Mouse (Mus musculus) forebrain, embryonic 11.5 days (tissue): ENCODE measurements around the gene Lrrc25. TPM values are rescaled to one million over a fixed set of nuclear protein-coding genes. Genes with fewer than 3 reads are reported as not detected.

Source experiments
- ATAC-seq: fragments of 200-750 bp; cut with Nextera tagmentation; replicated peaks from 2 replicates; pipeline ENCODE4 v1.8.0; 2017; ENCODE audit warnings: moderate TSS enrichment; ENCODE audit not compliant: low FRiP score
- DNase-seq: peaks from one replicate; pipeline ENCODE4 v3.0.0-alpha.2; 2017; ENCODE audit warnings: low spot score
- H3K27ac ChIP-seq: fragments of 300-500 bp; sonication (generic); 2 replicates; pipeline ENCODE4 v1.5.1; 2014; ENCODE audit warnings: low read depth, low read length
- H3K27me3 ChIP-seq: fragments of 300-500 bp; sonication (generic); 2 replicates; pipeline ENCODE4 v1.6.1; 2014; ENCODE audit warnings: mild to moderate bottlenecking, low read length, mixed read lengths; ENCODE audit not compliant: control insufficient read depth, insufficient read depth
- H3K36me3 ChIP-seq: fragments of 300-500 bp; sonication (generic); 2 replicates; pipeline ENCODE4 v1.6.1; 2014; ENCODE audit warnings: mild to moderate bottlenecking, low read length, moderate library complexity, mixed read lengths; ENCODE audit not compliant: control insufficient read depth, insufficient read depth
- H3K4me1 ChIP-seq: fragments of 300-500 bp; sonication (generic); replicated peaks from 2 replicates; pipeline ENCODE4 v1.6.1; 2014; ENCODE audit warnings: low read length, mixed read lengths; ENCODE audit not compliant: control insufficient read depth, insufficient read depth
- H3K4me2 ChIP-seq: fragments of 300-500 bp; sonication (generic); 2 replicates; pipeline ENCODE4 v1.6.1; 2014; ENCODE audit warnings: low read depth, mild to moderate bottlenecking, low read length, moderate library complexity, mixed read lengths; ENCODE audit not compliant: severe bottlenecking
- H3K4me3 ChIP-seq: fragments of 300-500 bp; sonication (generic); 2 replicates; pipeline ENCODE4 v1.5.1; 2014; ENCODE audit warnings: low read depth, low read length
- H3K9ac ChIP-seq: fragments of 300-500 bp; sonication (generic); 2 replicates; pipeline ENCODE4 v1.6.1; 2014; ENCODE audit warnings: low read length
- H3K9me3 ChIP-seq: fragments of 300-500 bp; sonication (generic); 2 replicates; pipeline ENCODE4 v1.6.1; 2016; ENCODE audit warnings: low read length, mixed read lengths; ENCODE audit not compliant: control insufficient read depth
- WGBS: fragments of 180-500 bp; shearing (Covaris S2); extraction: QIAGEN DNeasy Blood & Tissue Kit; methylation state at CpG from one replicate; pipeline ENCODE4 v1.1.7; 2014; 5-methylcytosine and 5-hydroxymethylcytosine counted together
- polyA plus RNA-seq: library from polyadenylated mRNA; unstranded; fragments of >200 nt; fragmentation: Nextera tagmentation; extraction: Ambion mirVana; gene quantifications from 2 replicates; pipeline ENCODE4 v1.2.1, GENCODE M21; 2014

Lrrc25 gene
- polyA plus RNA-seq, 1 experiment from 2014 or later = 1.2 TPM

GRCm38 (mm10) chr8:70653226-70653625 lies 37.3 kb downstream of the Lrrc25 start:
- peak; percentile 67 for DNase-seq

GRCm38 (mm10) chr8:70654121-70654520 lies 38.2 kb downstream of the Lrrc25 start:
- H3K36me3 ChIP-seq = peaks cover 7% of the 10 kb centered on the region; the same call in 1 of the 2 replicates
- H3K27ac ChIP-seq = no peak overlapping the region
- no peaks in the 10 kb centered on the region for H3K27me3 ChIP-seq
- no peak overlapping the region for H3K4me2 ChIP-seq
- H3K9ac ChIP-seq = no peak overlapping the region
- H3K4me3 ChIP-seq = no peak overlapping the region
- no peaks in the 10 kb centered on the region for H3K9me3 ChIP-seq
- H3K4me1 ChIP-seq = peaks cover 20% of the 10 kb centered on the region
- DNase-seq (no peak), ATAC-seq (no peak)
- WGBS = 68% methylated on average over 1 of the region's 1 CpGs

More at GRCm38 (mm10) chr8:70653226-70653625, 37.3 kb downstream of the Lrrc25 start:
- no peak overlapping the region for H3K9ac ChIP-seq
- peaks cover 7% of the 10 kb centered on the region; the same call in 1 of the 2 replicates for H3K36me3 ChIP-seq
- H3K27me3 ChIP-seq = no peaks in the 10 kb centered on the region
- peak overlapping the region; percentile 25; the same call in 1 of the 2 replicates for H3K27ac ChIP-seq
- H3K4me2 ChIP-seq = no peak overlapping the region
- H3K4me1 ChIP-seq = peaks cover 14% of the 10 kb centered on the region
- no peak overlapping the region for H3K4me3 ChIP-seq
- WGBS = 66% methylated on average over 2 of the region's 2 CpGs
- no peaks in the 10 kb centered on the region for H3K9me3 ChIP-seq
- ATAC-seq = no peak

GRCm38 (mm10) chr8:70655469-70655868 lies 39.5 kb downstream of the Lrrc25 start:
- H3K27me3 ChIP-seq = no peaks in the 10 kb centered on the region
- H3K4me2 ChIP-seq = 0 out of 2 replicates have a peak overlapping the region, but pooled peaks have one; percentile 2
- DNase-seq (no peak), ATAC-seq (no peak)
- peaks cover 24% of the 10 kb centered on the region for H3K4me1 ChIP-seq
- peak overlapping the region; percentile 27 for H3K9ac ChIP-seq
- WGBS = 4% methylated on average over 2 of the region's 2 CpGs
- no peaks in the 10 kb centered on the region for H3K9me3 ChIP-seq
- peak overlapping the region; percentile 97 for H3K27ac ChIP-seq
- H3K4me3 ChIP-seq = no peak overlapping the region
- peaks cover 4% of the 10 kb centered on the region; the same call in 1 of the 2 replicates for H3K36me3 ChIP-seq

- Histone ChIP-seq H3K9ac (peak overlapping the region; percentile 56), H3K4me3 (no peak overlapping the region), H3K9me3 (no peaks in the 10 kb centered on the region), H3K4me2 (peak overlapping the region; percentile 18; the same call in 1 of the 2 replicates), H3K36me3 (no peaks in the 10 kb centered on the region; the same call in 1 of the 2 replicates), H3K27ac (peak overlapping the region; percentile 97), H3K4me1 (peaks cover 24% of the 10 kb centered on the region), H3K27me3 (no peaks in the 10 kb centered on the region)
- DNase-seq (peak; percentile 70), ATAC-seq (peak; percentile 18)
- WGBS = 28% methylated on average over 13 of the region's 13 CpGs
Observed at GRCm38 (mm10) chr8:70656193-70656790, 40.3 kb downstream of the Lrrc25 start.

GRCm38 (mm10) chr8:70657214-70657613 lies 41.3 kb downstream of the Lrrc25 start:
- H3K27me3 ChIP-seq = no peaks in the 10 kb centered on the region
- DNase-seq (no peak), ATAC-seq (no peak)
- no peak overlapping the region for H3K4me3 ChIP-seq
- no peak overlapping the region; the same call in 1 of the 2 replicates for H3K4me2 ChIP-seq
- 97% methylated on average over 3 of the region's 3 CpGs for WGBS
- H3K36me3 ChIP-seq = no peaks in the 10 kb centered on the region; the same call in 1 of the 2 replicates
- peak overlapping the region; percentile 97 for H3K27ac ChIP-seq
- H3K9me3 ChIP-seq = no peaks in the 10 kb centered on the region
- H3K4me1 ChIP-seq = peaks cover 24% of the 10 kb centered on the region
- H3K9ac ChIP-seq = no peak overlapping the region

GRCm38 (mm10) chr8:70657739-70658138 lies 41.8 kb downstream of the Lrrc25 start:
- peaks cover 24% of the 10 kb centered on the region for H3K4me1 ChIP-seq
- H3K4me3 ChIP-seq = no peak overlapping the region; the same call in 1 of the 2 replicates
- H3K9me3 ChIP-seq = no peaks in the 10 kb centered on the region
- peak overlapping the region; percentile 85 for H3K4me2 ChIP-seq
- H3K9ac ChIP-seq = peak overlapping the region; percentile 32; the same call in 1 of the 2 replicates
- no peaks in the 10 kb centered on the region for H3K27me3 ChIP-seq
- peak overlapping the region; percentile 97 for H3K27ac ChIP-seq
- 84% methylated on average over 2 of the region's 2 CpGs for WGBS
- DNase-seq (no peak), ATAC-seq (no peak)
- no peaks in the 10 kb centered on the region; the same call in 1 of the 2 replicates for H3K36me3 ChIP-seq

- peak overlapping the region; percentile 75 for H3K4me3 ChIP-seq
- peak overlapping the region; percentile 31; the same call in 1 of the 2 replicates for H3K27ac ChIP-seq
- peak overlapping the region; percentile 80 for H3K9ac ChIP-seq
- peak overlapping the region; percentile 85 for H3K4me2 ChIP-seq
- 2% methylated on average over 31 of the region's 31 CpGs for WGBS
- ATAC-seq (peak; percentile 45), DNase-seq (no peak)
- H3K9me3 ChIP-seq = no peaks in the 10 kb centered on the region
- H3K4me1 ChIP-seq = peaks cover 24% of the 10 kb centered on the region
- no peaks in the 10 kb centered on the region; the same call in 1 of the 2 replicates for H3K36me3 ChIP-seq
- H3K27me3 ChIP-seq = no peaks in the 10 kb centered on the region
Observed at GRCm38 (mm10) chr8:70658897-70659603, 43.1 kb downstream of the Lrrc25 start.

- Histone ChIP-seq H3K4me3 (peak overlapping the region; percentile 75), H3K9ac (peak overlapping the region; percentile 80), H3K4me2 (peak overlapping the region; percentile 85), H3K27me3 (no peaks in the 10 kb centered on the region), H3K9me3 (no peaks in the 10 kb centered on the region), H3K4me1 (peaks cover 24% of the 10 kb centered on the region), H3K27ac (peak overlapping the region; percentile 37; the same call in 1 of the 2 replicates), H3K36me3 (no peaks in the 10 kb centered on the region)
- DNase-seq (peak; percentile 99), ATAC-seq (peak; percentile 91)
- 1% methylated on average over 42 of the region's 44 CpGs for WGBS
Observed at GRCm38 (mm10) chr8:70659604-70660272, 43.8 kb downstream of the Lrrc25 start.
